Mouse (Mus musculus): ENCODE measurements around the gene Zmat5.
"Not testable (repeated sequence)": the region's sequence is repeated elsewhere in the genome, so short reads cannot be mapped to it uniquely, and the experiment has no call there.

Zmat5 gene

GRCm38 (mm10) chr11:4691213-4691612 is 13.3 kb upstream of the Zmat5 start:
- no peak for DNase-seq

- peak; percentile 31 for DNase-seq
Measured at GRCm38 (mm10) chr11:4692162-4692561, 12.3 kb upstream of the Zmat5 start.

GRCm38 (mm10) chr11:4697043-4697983 is 7.2 kb upstream of the Zmat5 start:
- DNase-seq = peak; percentile 86

GRCm38 (mm10) chr11:4700726-4701125 is 3.8 kb upstream of the Zmat5 start:
- DNase-seq = no peak

GRCm38 (mm10) chr11:4703688-4704071 is 798 bp upstream of the Zmat5 start:
- DNase-seq = no peak

GRCm38 (mm10) chr11:4705178-4705577 is 700 bp downstream of the Zmat5 start:
- no peak for DNase-seq

- DNase-seq = not testable (repeated sequence)
Measured at GRCm38 (mm10) chr11:4710188-4710587, 5.7 kb downstream of the Zmat5 start.

- DNase-seq = no peak
Measured at GRCm38 (mm10) chr11:4712822-4713221, 8.3 kb downstream of the Zmat5 start.

- DNase-seq = no peak
Measured at GRCm38 (mm10) chr11:4714727-4715126, 10.2 kb downstream of the Zmat5 start.

GRCm38 (mm10) chr11:4715596-4715995 is 11.1 kb downstream of the Zmat5 start:
- no peak for DNase-seq

- DNase-seq = no peak
Measured at GRCm38 (mm10) chr11:4716530-4717236, 12.2 kb downstream of the Zmat5 start.

- no peak for DNase-seq
Measured at GRCm38 (mm10) chr11:4718548-4718947, 14.1 kb downstream of the Zmat5 start.

- no peak for DNase-seq
Measured at GRCm38 (mm10) chr11:4719961-4720360, 15.5 kb downstream of the Zmat5 start.

- no peak for DNase-seq
Measured at GRCm38 (mm10) chr11:4720393-4720792, 15.9 kb downstream of the Zmat5 start.

GRCm38 (mm10) chr11:4720900-4721580 is 16.6 kb downstream of the Zmat5 start:
- DNase-seq = no peak

GRCm38 (mm10) chr11:4721728-4722127 is 17.2 kb downstream of the Zmat5 start:
- DNase-seq = no peak

GRCm38 (mm10) chr11:4729603-4730002 is 25.1 kb downstream of the Zmat5 start:
- peak; percentile 59 for DNase-seq

GRCm38 (mm10) chr11:4730096-4730495 is 25.6 kb downstream of the Zmat5 start:
- no peak for DNase-seq

GRCm38 (mm10) chr11:4730913-4731312 is 26.4 kb downstream of the Zmat5 start:
- DNase-seq = no peak

GRCm38 (mm10) chr11:4731781-4732180 is 27.3 kb downstream of the Zmat5 start:
- no peak for DNase-seq

GRCm38 (mm10) chr11:4734179-4734578 is 29.7 kb downstream of the Zmat5 start:
- DNase-seq = peak; percentile 35

- DNase-seq = no peak
Measured at GRCm38 (mm10) chr11:4736355-4736754, 31.9 kb downstream of the Zmat5 start.

GRCm38 (mm10) chr11:4737682-4738081 is 33.2 kb downstream of the Zmat5 start:
- DNase-seq = no peak

Data from kidney, postnatal 10 days (tissue).